Mouse (Mus musculus): ENCODE measurements around the gene Nuf2. TPM values are rescaled to one million over a fixed set of nuclear protein-coding genes. Genes with fewer than 3 reads are reported as not detected.

Gene Nuf2
- total RNA-seq, 2 experiments from 2014 or later = 84.3 to 151 TPM

DNA sequence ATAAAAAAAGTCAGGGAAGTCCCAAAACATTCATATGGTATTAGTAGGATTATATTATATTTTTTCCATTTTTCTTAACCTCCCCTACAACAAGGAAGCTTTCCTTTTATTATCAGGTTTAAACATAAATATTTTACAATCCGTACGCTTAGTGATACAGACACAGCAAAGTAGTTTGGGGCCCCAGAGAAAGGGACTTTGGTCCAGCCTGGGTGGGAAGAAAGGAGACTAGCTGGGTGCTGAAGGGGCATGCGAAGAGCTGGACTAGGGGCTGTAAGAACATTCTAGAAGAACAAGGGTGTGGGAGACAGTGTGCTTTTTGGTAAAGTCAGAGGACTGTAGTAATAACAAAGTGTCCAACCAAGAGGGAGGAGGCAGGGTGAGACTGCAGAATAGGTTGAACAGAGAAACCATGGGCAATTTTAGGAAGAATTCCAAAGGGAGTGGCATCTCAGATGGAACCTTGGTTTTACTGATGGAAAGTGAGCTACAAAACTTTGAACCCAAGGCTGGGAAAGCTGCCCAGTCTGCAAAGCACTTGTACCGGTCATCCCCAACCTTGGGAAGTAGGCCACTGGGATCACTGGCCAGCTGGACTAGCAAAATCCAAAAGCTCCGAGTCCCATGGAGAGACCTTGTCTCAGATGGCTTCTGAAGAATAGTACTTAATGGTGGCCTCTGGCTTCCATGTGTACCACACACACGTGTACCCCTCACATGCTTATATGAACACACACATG is 48.5 kb downstream of the Nuf2 start:
- ATAC-seq (replicated peaks; ENCODE audit: poor library complexity) = no peak

GRCm38 (mm10) chr1:169471185-169471584 is 60.1 kb downstream of the Nuf2 start:
- ATAC-seq (replicated peaks; ENCODE audit: poor library complexity) = no peak

GRCm38 (mm10) chr1:169467791-169468190 is 63.5 kb downstream of the Nuf2 start:
- ATAC-seq (replicated peaks; ENCODE audit: poor library complexity) = no peak

GRCm38 (mm10) chr1:169462386-169463115 is 68.7 kb downstream of the Nuf2 start:
- ATAC-seq (replicated peaks; ENCODE audit: poor library complexity) = no peak

GRCm38 (mm10) chr1:169459071-169459782 is 72.0 kb downstream of the Nuf2 start:
- ATAC-seq (replicated peaks; ENCODE audit: poor library complexity) = peak; percentile 96

Other genes with a start within 250 kb of the Nuf2 start
- 0.12 TPM in 1 of 2 replicates, not detected in the other for gene Rgs5, start 124.0 kb upstream of the Nuf2 start, total RNA-seq (2015)
- gene Rgs5, start 124.0 kb upstream of the Nuf2 start, total RNA-seq (2017) = 0.07 TPM in 1 of 2 replicates, not detected in the other
- gene Rgs4, start 216.2 kb upstream of the Nuf2 start, total RNA-seq (2015) = not detected in 2 replicates
- gene Rgs4, start 216.2 kb upstream of the Nuf2 start, total RNA-seq (2017) = not detected in 2 replicates

Data from megakaryocyte progenitor cell, adult 5-6 weeks (primary cell).